8 mouse cellular contexts compared by ENCODE assay signal in the genomic region with DNA sequence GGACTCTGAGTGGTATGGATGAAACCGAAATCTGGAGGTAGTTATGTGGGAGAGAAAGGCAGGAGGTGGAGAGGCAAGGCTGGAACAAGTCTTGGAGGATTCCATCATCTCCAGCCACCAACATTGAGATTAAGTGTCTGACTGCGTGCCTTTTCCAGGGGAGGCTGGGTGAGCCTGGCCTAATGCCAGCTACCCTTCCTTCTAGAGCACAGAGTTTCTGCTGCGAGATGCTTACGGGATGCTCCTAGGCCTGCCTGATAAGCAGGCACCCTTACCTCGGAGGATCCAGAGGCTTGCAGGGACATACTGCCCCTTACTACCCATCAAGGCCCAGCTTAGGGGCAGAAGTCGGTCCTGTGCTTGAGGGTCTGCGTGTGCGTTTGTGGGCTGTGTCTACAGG. TPM values are rescaled to one million over a fixed set of nuclear protein-coding genes. Genes with fewer than 3 reads are reported as not detected.
DNase-seq lines count a peak whose midpoint lies in the region; ATAC-seq and TF ChIP-seq lines count a peak whose summit lies in the region.

No protein-coding gene starts in this region.

- no peak for ATAC-seq in hindbrain, embryonic 14.5 days (ENCODE audit: low FRiP score)
- ATAC-seq in midbrain, embryonic 13.5 days: no peak

- no peaks in the 10 kb centered on the region for H3K9me3 ChIP-seq in hindbrain, embryonic 14.5 days (ENCODE audit: control insufficient read depth, low read length)
- H3K9me3 ChIP-seq in midbrain, embryonic 13.5 days: no peaks in the 10 kb centered on the region

- no peak overlapping the region for H3K27ac ChIP-seq in kidney, adult 2 months (ENCODE audit: insufficient read depth, low read depth, low read length)
- H3K27ac ChIP-seq in bone marrow, adult 2 months (ENCODE audit: control insufficient read depth, insufficient read depth, low read depth, low read length, poor library complexity): no peak overlapping the region
- no peak overlapping the region for H3K27ac ChIP-seq in hindbrain, embryonic 14.5 days
- H3K27ac ChIP-seq in midbrain, embryonic 13.5 days: peak overlapping the region; percentile 98; the same call in 1 of the 2 replicates

- DNase-seq in kidney, adult 2 months: no peak
- DNase-seq in kidney, postnatal 14 days: no peak
- no peak for DNase-seq in hindbrain, embryonic 14.5 days (ENCODE audit: low spot score)
- DNase-seq in urinary bladder, postnatal 4 days (ENCODE audit: low spot score in 2 of 2): no peak
- DNase-seq in ovary, postnatal 14 days (ENCODE audit: low spot score): no peak
- DNase-seq in spleen, postnatal 4 days (ENCODE audit: low spot score in 2 of 2): no peak

- H3K4me2 ChIP-seq in hindbrain, embryonic 14.5 days (replicated peaks): peak overlapping the region; percentile 99
- peak overlapping the region; percentile 99 for H3K4me2 ChIP-seq in midbrain, embryonic 13.5 days (replicated peaks)

- H3K36me3 ChIP-seq in kidney, adult 2 months (ENCODE audit: control insufficient read depth, insufficient read depth, low read length): no peaks in the 10 kb centered on the region
- peaks cover 49% of the 10 kb centered on the region for H3K36me3 ChIP-seq in hindbrain, embryonic 14.5 days (replicated peaks; ENCODE audit: control insufficient read depth, insufficient read depth)
- H3K36me3 ChIP-seq in midbrain, embryonic 13.5 days: peaks cover 44% of the 10 kb centered on the region

- WGBS in kidney, adult 2 months: 78% methylated on average over 8 of the region's 8 CpGs
- 35% methylated on average over 8 of the region's 8 CpGs for WGBS in bone marrow, adult 2 months
- 45% methylated on average over 8 of the region's 8 CpGs for WGBS in hindbrain, embryonic 14.5 days
- WGBS in midbrain, embryonic 13.5 days: 57% methylated on average over 8 of the region's 8 CpGs

- no peak for TF ChIP-seq POLR2A in kidney, adult 2 months (IDR thresholded peaks at IDR 0.05; ENCODE audit: low read depth, low read length)
- no peak for TF ChIP-seq POLR2A in bone marrow, adult 2 months (IDR thresholded peaks at IDR 0.05; ENCODE audit: borderline replicate concordance, control insufficient read depth, low read depth, low read length)

- H3K4me1 ChIP-seq in kidney, adult 2 months (ENCODE audit: control insufficient read depth, insufficient read depth, low read length): no peaks in the 10 kb centered on the region
- peaks cover 2% of the 10 kb centered on the region for H3K4me1 ChIP-seq in bone marrow, adult 2 months (ENCODE audit: control insufficient read depth, insufficient read depth, low read length)
- H3K4me1 ChIP-seq in hindbrain, embryonic 14.5 days (replicated peaks; ENCODE audit: control insufficient read depth, insufficient read depth, low read length): peaks cover 26% of the 10 kb centered on the region
- H3K4me1 ChIP-seq in midbrain, embryonic 13.5 days (replicated peaks): peaks cover 55% of the 10 kb centered on the region

- H3K27me3 ChIP-seq in kidney, adult 2 months (replicated peaks; ENCODE audit: control insufficient read depth, insufficient read depth, low read length): no peaks in the 10 kb centered on the region
- no peaks in the 10 kb centered on the region for H3K27me3 ChIP-seq in hindbrain, embryonic 14.5 days (ENCODE audit: control insufficient read depth, insufficient read depth, low read length)
- H3K27me3 ChIP-seq in midbrain, embryonic 13.5 days: no peaks in the 10 kb centered on the region

- no peak for TF ChIP-seq CTCF in kidney, adult 2 months (conservative IDR thresholded peaks at IDR 0.05; ENCODE audit: insufficient read depth, insufficient read length, low read depth, low read length)
- no peak for TF ChIP-seq CTCF in bone marrow, adult 2 months (IDR thresholded peaks at IDR 0.05; ENCODE audit: control insufficient read depth, insufficient read depth, low read length)

- H3K4me3 ChIP-seq in kidney, adult 2 months (ENCODE audit: insufficient read depth, low read depth, low read length): 0 out of 2 replicates have a peak overlapping the region, but pooled peaks have one; percentile 16
- H3K4me3 ChIP-seq in bone marrow, adult 2 months (replicated peaks; ENCODE audit: control insufficient read depth, low read depth, low read length): peak overlapping the region; percentile 29
- H3K4me3 ChIP-seq in hindbrain, embryonic 14.5 days (replicated peaks; ENCODE audit: low read length): peak overlapping the region; percentile 95
- H3K4me3 ChIP-seq in midbrain, embryonic 13.5 days (replicated peaks): peak overlapping the region; percentile 97

- H3K9ac ChIP-seq in hindbrain, embryonic 14.5 days: peak overlapping the region; percentile 98
- peak overlapping the region; percentile 99 for H3K9ac ChIP-seq in midbrain, embryonic 13.5 days (replicated peaks)

RNA-seq across cellular contexts. Expression of a gene that starts 4.0 kb away (rescaled TPM):
- polyA plus RNA-seq in kidney, adult 2 months (2012; rRNA removed): 6.4 and 7.8 TPM in 2 replicates
- polyA plus RNA-seq in bone marrow, adult 2 months (2011; ENCODE audit: insufficient read depth, insufficient read length, low replicate concordance, missing spikeins): 5.3 and 6.0 TPM in 2 replicates
- 22.3 and 24.7 TPM in 2 replicates for polyA plus RNA-seq in hindbrain, embryonic 14.5 days (2014; fragmentation: Nextera tagmentation; extraction: Ambion mirVana)
- polyA plus RNA-seq in midbrain, embryonic 13.5 days (2015; fragmentation: Nextera tagmentation; extraction: Ambion mirVana): 20.5 and 21.3 TPM in 2 replicates

RNA-seq across cellular contexts. Expression of a gene that starts 4.8 kb away (rescaled TPM):
- polyA plus RNA-seq in kidney, adult 2 months (2012; rRNA removed): 513 and 551 TPM in 2 replicates
- polyA plus RNA-seq in bone marrow, adult 2 months (2011; ENCODE audit: insufficient read depth, insufficient read length, low replicate concordance, missing spikeins): 180 and 202 TPM in 2 replicates
- 321 and 409 TPM in 2 replicates for polyA plus RNA-seq in hindbrain, embryonic 14.5 days (2014; fragmentation: Nextera tagmentation; extraction: Ambion mirVana)
- 329 and 331 TPM in 2 replicates for polyA plus RNA-seq in midbrain, embryonic 13.5 days (2015; fragmentation: Nextera tagmentation; extraction: Ambion mirVana)

RNA-seq across cellular contexts. Expression of a gene that starts 11.6 kb away (rescaled TPM):
- polyA plus RNA-seq in kidney, adult 2 months (2012; rRNA removed): 0.28 and 0.38 TPM in 2 replicates
- not detected in 2 replicates for polyA plus RNA-seq in bone marrow, adult 2 months (2011; ENCODE audit: insufficient read depth, insufficient read length, low replicate concordance, missing spikeins)
- 0.40 and 0.44 TPM in 2 replicates for polyA plus RNA-seq in hindbrain, embryonic 14.5 days (2014; fragmentation: Nextera tagmentation; extraction: Ambion mirVana)
- polyA plus RNA-seq in midbrain, embryonic 13.5 days (2015; fragmentation: Nextera tagmentation; extraction: Ambion mirVana): 0.51 and 0.64 TPM in 2 replicates

RNA-seq across cellular contexts. Expression of a gene that starts 12.6 kb away (rescaled TPM):
- polyA plus RNA-seq in kidney, adult 2 months (2012; rRNA removed): 57.1 and 63.9 TPM in 2 replicates
- polyA plus RNA-seq in bone marrow, adult 2 months (2011; ENCODE audit: insufficient read depth, insufficient read length, low replicate concordance, missing spikeins): 38.3 and 50.9 TPM in 2 replicates
- polyA plus RNA-seq in hindbrain, embryonic 14.5 days (2014; fragmentation: Nextera tagmentation; extraction: Ambion mirVana): 39.3 and 39.8 TPM in 2 replicates
- polyA plus RNA-seq in midbrain, embryonic 13.5 days (2015; fragmentation: Nextera tagmentation; extraction: Ambion mirVana): 55.0 and 56.3 TPM in 2 replicates

RNA-seq across cellular contexts. Expression of a gene that starts 15.3 kb away (rescaled TPM):
- polyA plus RNA-seq in kidney, adult 2 months (2012; rRNA removed): 0.20 and 0.26 TPM in 2 replicates
- polyA plus RNA-seq in bone marrow, adult 2 months (2011; ENCODE audit: insufficient read depth, insufficient read length, low replicate concordance, missing spikeins): not detected in 2 replicates
- polyA plus RNA-seq in hindbrain, embryonic 14.5 days (2014; fragmentation: Nextera tagmentation; extraction: Ambion mirVana): not detected in 2 replicates
- polyA plus RNA-seq in midbrain, embryonic 13.5 days (2015; fragmentation: Nextera tagmentation; extraction: Ambion mirVana): not detected in 2 replicates

Comparison
In these comparisons a context has a peak if more than half of its experiments do, and no peak if none do; other contexts are left out.
1. H3K4me3 ChIP-seq: peak in every context shown above with its lines; median percentile 97 in midbrain, embryonic 13.5 days; 95 in hindbrain, embryonic 14.5 days; 29 in bone marrow, adult 2 months; 16 in kidney, adult 2 months.